Mouse (Mus musculus): Measurements from ENCODE around the gene Metap1. TPM values are rescaled to one million over a fixed set of nuclear protein-coding genes. Genes with fewer than 3 reads are reported as not detected.

Gene Metap1
- polyA plus RNA-seq, 1 experiment from 2014 or later = 60.3 TPM

GRCm38 (mm10) chr3:138464573-138465147 lies 24.7 kb downstream of the Metap1 start:
- H3K36me3 ChIP-seq (ENCODE audit: control insufficient read depth, insufficient read depth, low read length) = peaks cover 82% of the 10 kb centered on the region
- H3K27ac ChIP-seq (replicated peaks; ENCODE audit: low read depth, low read length) = no peak overlapping the region
- no peaks in the 10 kb centered on the region for H3K27me3 ChIP-seq (ENCODE audit: control insufficient read depth, insufficient read depth, low read length)
- H3K4me2 ChIP-seq (ENCODE audit: low read length) = no peak overlapping the region
- no peaks in the 10 kb centered on the region for H3K9me3 ChIP-seq (ENCODE audit: control insufficient read depth, low read length)
- H3K4me1 ChIP-seq (ENCODE audit: control insufficient read depth, insufficient read depth, low read length) = no peaks in the 10 kb centered on the region
- 86% methylated on average over 16 of the region's 16 CpGs for WGBS
- H3K4me3 ChIP-seq (replicated peaks; ENCODE audit: low read depth, low read length) = no peak overlapping the region
- no peak overlapping the region for H3K9ac ChIP-seq (replicated peaks; ENCODE audit: low read length)
- DNase-seq (no peak), ATAC-seq (ENCODE audit: low FRiP score, low TSS enrichment) (no peak)

- peaks cover 81% of the 10 kb centered on the region for H3K36me3 ChIP-seq (ENCODE audit: control insufficient read depth, insufficient read depth, low read length)
- no peak for DNase-seq
- H3K4me1 ChIP-seq (ENCODE audit: control insufficient read depth, insufficient read depth, low read length) = no peaks in the 10 kb centered on the region
- H3K27ac ChIP-seq (replicated peaks; ENCODE audit: low read depth, low read length) = no peak overlapping the region
- WGBS = 92% methylated on average over 6 of the region's 6 CpGs
- H3K27me3 ChIP-seq (ENCODE audit: control insufficient read depth, insufficient read depth, low read length) = no peaks in the 10 kb centered on the region
- H3K4me2 ChIP-seq (ENCODE audit: low read length) = no peak overlapping the region
- H3K4me3 ChIP-seq (replicated peaks; ENCODE audit: low read depth, low read length) = no peak overlapping the region
- ATAC-seq (ENCODE audit: low FRiP score, low TSS enrichment) = no peak
- no peaks in the 10 kb centered on the region for H3K9me3 ChIP-seq (ENCODE audit: control insufficient read depth, low read length)
- H3K9ac ChIP-seq (replicated peaks; ENCODE audit: low read length) = no peak overlapping the region
These were observed 25.5 kb downstream of the Metap1 start for GRCm38 (mm10) chr3:138463807-138464206.

GRCm38 (mm10) chr3:138463137-138463536 lies 26.2 kb downstream of the Metap1 start:
- Histone ChIP-seq H3K9ac (replicated peaks; ENCODE audit: low read length) (no peak overlapping the region), H3K9me3 (ENCODE audit: control insufficient read depth, low read length) (no peaks in the 10 kb centered on the region), H3K4me2 (ENCODE audit: low read length) (no peak overlapping the region), H3K4me1 (ENCODE audit: control insufficient read depth, insufficient read depth, low read length) (no peaks in the 10 kb centered on the region), H3K27ac (replicated peaks; ENCODE audit: low read depth, low read length) (no peak overlapping the region), H3K36me3 (ENCODE audit: control insufficient read depth, insufficient read depth, low read length) (peaks cover 81% of the 10 kb centered on the region), H3K27me3 (ENCODE audit: control insufficient read depth, insufficient read depth, low read length) (no peaks in the 10 kb centered on the region), H3K4me3 (replicated peaks; ENCODE audit: low read depth, low read length) (no peak overlapping the region)
- WGBS = 87% methylated on average over 2 of the region's 2 CpGs
- ATAC-seq (ENCODE audit: low FRiP score, low TSS enrichment) (0 out of 2 replicates have a peak, but pooled peaks have one; percentile 50), DNase-seq (peak; percentile 82)

DNA sequence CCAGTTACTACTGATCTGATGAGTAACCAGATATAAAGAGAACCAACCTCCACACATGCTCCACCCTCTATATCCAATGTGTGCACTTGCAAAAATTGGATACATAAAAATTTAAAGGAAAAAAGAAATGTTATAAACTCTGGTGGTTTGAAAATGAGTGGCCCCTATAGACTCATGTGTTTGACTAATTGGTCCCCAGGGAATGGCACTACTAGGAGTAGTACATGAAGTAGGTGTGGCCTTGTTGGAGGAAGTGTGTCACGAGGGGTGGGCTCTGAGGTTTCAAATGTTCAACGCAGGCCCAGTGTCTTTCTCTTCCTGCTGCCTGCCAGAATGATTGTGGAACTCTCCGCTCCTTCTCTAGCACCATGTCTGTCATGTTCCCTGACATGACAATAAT lies 27.5 kb downstream of the Metap1 start:
- H3K27me3 ChIP-seq (ENCODE audit: control insufficient read depth, insufficient read depth, low read length) = no peaks in the 10 kb centered on the region
- no peak overlapping the region for H3K4me2 ChIP-seq (ENCODE audit: low read length)
- H3K9ac ChIP-seq (replicated peaks; ENCODE audit: low read length) = no peak overlapping the region
- WGBS = 77% methylated on average over 3 of the region's 3 CpGs
- DNase-seq (no peak), ATAC-seq (ENCODE audit: low FRiP score, low TSS enrichment) (no peak)
- H3K4me1 ChIP-seq (ENCODE audit: control insufficient read depth, insufficient read depth, low read length) = no peaks in the 10 kb centered on the region
- no peak overlapping the region for H3K27ac ChIP-seq (replicated peaks; ENCODE audit: low read depth, low read length)
- no peak overlapping the region for H3K4me3 ChIP-seq (replicated peaks; ENCODE audit: low read depth, low read length)
- peaks cover 82% of the 10 kb centered on the region for H3K36me3 ChIP-seq (ENCODE audit: control insufficient read depth, insufficient read depth, low read length)
- H3K9me3 ChIP-seq (ENCODE audit: control insufficient read depth, low read length) = no peaks in the 10 kb centered on the region

- no peaks in the 10 kb centered on the region for H3K4me1 ChIP-seq (ENCODE audit: control insufficient read depth, insufficient read depth, low read length)
- peak; percentile 37 for DNase-seq
- H3K9me3 ChIP-seq (ENCODE audit: control insufficient read depth, low read length) = no peaks in the 10 kb centered on the region
- H3K9ac ChIP-seq (replicated peaks; ENCODE audit: low read length) = no peak overlapping the region
- H3K27ac ChIP-seq (replicated peaks; ENCODE audit: low read depth, low read length) = no peak overlapping the region
- H3K4me3 ChIP-seq (replicated peaks; ENCODE audit: low read depth, low read length) = no peak overlapping the region
- WGBS = 85% methylated on average over 13 of the region's 13 CpGs
- no peak for ATAC-seq (ENCODE audit: low FRiP score, low TSS enrichment)
- no peak overlapping the region for H3K4me2 ChIP-seq (ENCODE audit: low read length)
- H3K36me3 ChIP-seq (ENCODE audit: control insufficient read depth, insufficient read depth, low read length) = peaks cover 84% of the 10 kb centered on the region
- no peaks in the 10 kb centered on the region for H3K27me3 ChIP-seq (ENCODE audit: control insufficient read depth, insufficient read depth, low read length)
These were observed 29.1 kb downstream of the Metap1 start for GRCm38 (mm10) chr3:138460260-138460659.

GRCm38 (mm10) chr3:138458441-138458840 lies 30.9 kb downstream of the Metap1 start:
- H3K27ac ChIP-seq (replicated peaks; ENCODE audit: low read depth, low read length) = no peak overlapping the region
- WGBS = 95% methylated on average over 3 of the region's 3 CpGs
- H3K36me3 ChIP-seq (ENCODE audit: control insufficient read depth, insufficient read depth, low read length) = peaks cover 89% of the 10 kb centered on the region
- H3K4me2 ChIP-seq (ENCODE audit: low read length) = no peak overlapping the region
- no peak overlapping the region for H3K9ac ChIP-seq (replicated peaks; ENCODE audit: low read length)
- H3K4me3 ChIP-seq (replicated peaks; ENCODE audit: low read depth, low read length) = no peak overlapping the region
- H3K27me3 ChIP-seq (ENCODE audit: control insufficient read depth, insufficient read depth, low read length) = no peaks in the 10 kb centered on the region
- DNase-seq = no peak
- no peaks in the 10 kb centered on the region for H3K9me3 ChIP-seq (ENCODE audit: control insufficient read depth, low read length)
- H3K4me1 ChIP-seq (ENCODE audit: control insufficient read depth, insufficient read depth, low read length) = no peaks in the 10 kb centered on the region
- ATAC-seq (ENCODE audit: low FRiP score, low TSS enrichment) = no peak

GRCm38 (mm10) chr3:138454711-138455435 lies 34.4 kb downstream of the Metap1 start:
- H3K4me2 ChIP-seq (ENCODE audit: low read length) = no peak overlapping the region
- H3K27ac ChIP-seq (replicated peaks; ENCODE audit: low read depth, low read length) = no peak overlapping the region
- H3K4me3 ChIP-seq (replicated peaks; ENCODE audit: low read depth, low read length) = no peak overlapping the region
- WGBS = 93% methylated on average over 13 of the region's 13 CpGs
- no peaks in the 10 kb centered on the region for H3K4me1 ChIP-seq (ENCODE audit: control insufficient read depth, insufficient read depth, low read length)
- DNase-seq (no peak), ATAC-seq (ENCODE audit: low FRiP score, low TSS enrichment) (no peak)
- no peak overlapping the region for H3K9ac ChIP-seq (replicated peaks; ENCODE audit: low read length)
- H3K36me3 ChIP-seq (ENCODE audit: control insufficient read depth, insufficient read depth, low read length) = peaks cover 94% of the 10 kb centered on the region
- H3K27me3 ChIP-seq (ENCODE audit: control insufficient read depth, insufficient read depth, low read length) = no peaks in the 10 kb centered on the region
- no peaks in the 10 kb centered on the region for H3K9me3 ChIP-seq (ENCODE audit: control insufficient read depth, low read length)

DNA sequence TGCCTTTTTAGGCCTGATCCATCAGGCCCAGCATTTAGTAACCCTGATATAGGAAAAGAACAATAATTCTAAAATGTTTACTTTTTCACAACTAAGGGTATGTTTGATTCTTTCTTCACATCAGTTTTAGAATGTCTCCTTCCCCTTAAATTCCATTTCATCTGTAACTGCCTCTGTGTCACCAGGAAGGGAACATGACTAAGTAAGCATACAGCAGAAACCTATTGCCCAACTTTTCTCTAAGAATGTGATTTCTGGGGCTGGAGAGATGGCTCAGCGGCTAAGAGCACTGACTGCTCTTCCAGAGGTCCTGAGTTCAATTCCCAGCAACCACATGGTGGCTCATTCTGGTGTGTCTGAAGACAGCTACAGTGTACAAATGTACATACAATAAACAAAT lies 35.1 kb downstream of the Metap1 start:
- 96% methylated on average over 1 of the region's 1 CpGs for WGBS
- Histone ChIP-seq H3K4me2 (ENCODE audit: low read length) (no peak overlapping the region), H3K4me1 (ENCODE audit: control insufficient read depth, insufficient read depth, low read length) (no peaks in the 10 kb centered on the region), H3K36me3 (ENCODE audit: control insufficient read depth, insufficient read depth, low read length) (peaks cover 94% of the 10 kb centered on the region), H3K4me3 (replicated peaks; ENCODE audit: low read depth, low read length) (no peak overlapping the region), H3K9me3 (ENCODE audit: control insufficient read depth, low read length) (no peaks in the 10 kb centered on the region), H3K27me3 (ENCODE audit: control insufficient read depth, insufficient read depth, low read length) (no peaks in the 10 kb centered on the region), H3K27ac (replicated peaks; ENCODE audit: low read depth, low read length) (no peak overlapping the region), H3K9ac (replicated peaks; ENCODE audit: low read length) (no peak overlapping the region)
- DNase-seq = no peak
- ATAC-seq (ENCODE audit: low FRiP score, low TSS enrichment) = no peak

DNA sequence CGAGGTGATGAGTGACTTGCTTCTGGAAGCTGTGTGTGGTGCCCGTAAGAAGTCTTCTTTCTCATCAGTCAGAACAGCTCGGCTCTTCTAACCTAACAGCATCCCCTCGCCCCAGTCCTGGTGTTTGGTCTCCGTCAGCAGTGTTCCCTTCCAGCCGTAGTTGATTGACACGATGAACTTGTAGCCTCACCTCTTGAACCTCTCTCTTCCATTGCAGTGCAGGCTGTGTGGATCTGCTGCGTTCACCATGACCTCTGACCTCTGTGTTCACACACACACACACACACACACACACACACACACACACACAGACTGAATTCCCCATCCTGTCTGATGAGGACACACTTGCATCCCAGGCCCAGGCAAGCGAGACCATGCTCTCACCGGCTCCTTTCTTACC lies 37.1 kb downstream of the Metap1 start:
- H3K27me3 ChIP-seq (ENCODE audit: control insufficient read depth, insufficient read depth, low read length) = no peaks in the 10 kb centered on the region
- H3K27ac ChIP-seq (replicated peaks; ENCODE audit: low read depth, low read length) = no peak overlapping the region
- ATAC-seq (ENCODE audit: low FRiP score, low TSS enrichment) = 0 out of 2 replicates have a peak, but pooled peaks have one; percentile 38
- no peak overlapping the region for H3K9ac ChIP-seq (replicated peaks; ENCODE audit: low read length)
- H3K4me1 ChIP-seq (ENCODE audit: control insufficient read depth, insufficient read depth, low read length) = no peaks in the 10 kb centered on the region
- H3K36me3 ChIP-seq (ENCODE audit: control insufficient read depth, insufficient read depth, low read length) = peaks cover 90% of the 10 kb centered on the region
- no peak overlapping the region for H3K4me3 ChIP-seq (replicated peaks; ENCODE audit: low read depth, low read length)
- DNase-seq = no peak
- H3K4me2 ChIP-seq (ENCODE audit: low read length) = no peak overlapping the region
- H3K9me3 ChIP-seq (ENCODE audit: control insufficient read depth, low read length) = no peaks in the 10 kb centered on the region
- 92% methylated on average over 10 of the region's 10 CpGs for WGBS
